Mouse (Mus musculus): ENCODE data around the gene Olfr576. TPM values are rescaled to one million over a fixed set of nuclear protein-coding genes. Genes with fewer than 3 reads are reported as not detected.

The Olfr576 gene
- polyA plus RNA-seq (2016; fragmentation: Nextera tagmentation; extraction: Ambion mirVana): not detected in 2 replicates

DNA sequence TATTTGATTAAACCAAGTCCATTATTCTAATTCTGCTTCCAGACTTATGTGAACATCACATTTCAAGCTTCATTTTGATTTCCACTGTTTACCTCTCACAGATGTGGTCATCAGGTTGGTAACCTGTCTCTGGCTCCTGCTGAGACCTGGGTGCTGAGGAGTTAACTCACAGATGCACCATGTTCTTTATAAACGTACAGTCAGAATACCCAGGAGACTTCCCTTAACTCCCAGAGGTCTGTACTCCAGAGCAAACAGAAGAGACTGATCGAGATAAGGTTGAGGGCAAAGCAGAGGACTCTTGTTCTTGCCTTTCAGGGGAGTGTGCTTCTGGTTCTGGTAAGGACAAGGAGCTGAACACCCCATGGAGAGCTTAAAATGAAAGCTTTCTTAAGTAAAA lies at the start of gene Olfr576:
TSS of gene Olfr576 (plus strand) at position 301 of the 400 bp plus-strand sequence.
- H3K4me3 ChIP-seq: no peak within 1 kb of the TSS
- H3K27me3 ChIP-seq (replicated peaks): no peaks in the 10 kb centered on the region
- 0 out of 2 replicates have a peak, but pooled peaks cover 6% of the 10 kb centered on the region for H3K4me1 ChIP-seq (replicated peaks)
- no peak for ATAC-seq (ENCODE audit: insufficient number of reproducible peaks, low FRiP score)
- no peak within 1 kb of the TSS for H3K9ac ChIP-seq
- no peak within 1 kb of the TSS for H3K27ac ChIP-seq (ENCODE audit: poor library complexity, severe bottlenecking)
- H3K4me2 ChIP-seq: no peak within 1 kb of the TSS
- no peaks in the 10 kb centered on the region for H3K36me3 ChIP-seq
- H3K9me3 ChIP-seq (replicated peaks): no peaks in the 10 kb centered on the region
- WGBS: 4% methylated on average over 2 of the region's 2 CpGs

DNA sequence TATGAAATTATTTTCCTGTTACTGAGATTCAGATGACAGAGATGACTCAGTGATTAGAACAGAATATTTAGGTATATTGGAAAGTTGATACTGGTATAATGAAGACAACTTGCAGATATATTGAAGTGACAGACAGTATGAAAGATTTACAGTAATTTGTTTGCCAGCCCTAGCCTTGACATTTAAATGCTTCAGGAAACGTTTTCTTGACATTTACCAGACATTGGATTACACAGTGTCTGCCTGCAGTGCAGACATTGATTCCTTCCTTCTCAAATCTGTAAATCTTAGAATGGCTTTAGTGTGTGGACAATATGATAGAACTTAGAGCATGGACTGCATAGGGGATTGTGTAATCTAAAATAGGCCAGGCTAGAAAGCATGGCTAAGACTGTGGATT lies 47.2 kb upstream of the Olfr576 start:
- Histone ChIP-seq H3K27ac (ENCODE audit: poor library complexity, severe bottlenecking) (no peak overlapping the region), H3K4me3 (no peak overlapping the region), H3K4me1 (replicated peaks) (0 out of 2 replicates have a peak, but pooled peaks cover 8% of the 10 kb centered on the region), H3K4me2 (no peak overlapping the region), H3K27me3 (replicated peaks) (no peaks in the 10 kb centered on the region), H3K9me3 (replicated peaks) (no peaks in the 10 kb centered on the region), H3K36me3 (no peaks in the 10 kb centered on the region), H3K9ac (no peak overlapping the region)
- no peak for ATAC-seq (ENCODE audit: insufficient number of reproducible peaks, low FRiP score)
- WGBS: 28% methylated on average over 1 of the region's 1 CpGs

DNA sequence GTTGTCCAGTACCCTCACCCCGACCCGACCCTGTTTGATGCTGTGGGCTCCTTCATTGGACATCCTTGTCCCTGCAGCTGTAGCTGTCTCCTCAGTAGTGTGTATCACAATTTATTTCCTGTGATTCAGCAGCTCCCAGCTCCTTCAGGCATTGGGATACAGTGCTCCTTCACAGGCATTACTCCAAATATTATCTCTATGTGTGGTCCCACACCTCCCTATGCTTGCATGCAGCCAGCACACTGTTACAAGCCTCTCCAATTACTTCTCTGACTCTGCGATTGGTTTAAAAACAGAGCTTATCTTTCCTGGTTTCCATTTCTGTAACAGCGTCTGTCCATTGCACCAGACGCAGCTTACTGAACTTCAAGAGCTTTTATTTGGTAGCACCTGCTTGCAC lies 46.1 kb upstream of the Olfr576 start:
- Histone ChIP-seq H3K27me3 (replicated peaks) (no peaks in the 10 kb centered on the region), H3K9ac (no peak overlapping the region), H3K4me1 (replicated peaks) (0 out of 2 replicates have a peak, but pooled peaks cover 8% of the 10 kb centered on the region), H3K4me3 (no peak overlapping the region), H3K4me2 (no peak overlapping the region), H3K27ac (ENCODE audit: poor library complexity, severe bottlenecking) (no peak overlapping the region), H3K36me3 (no peaks in the 10 kb centered on the region), H3K9me3 (replicated peaks) (no peaks in the 10 kb centered on the region)
- WGBS: 30% methylated on average over 5 of the region's 5 CpGs
- ATAC-seq (ENCODE audit: insufficient number of reproducible peaks, low FRiP score): no peak

- WGBS: 59% methylated on average over 4 of the region's 4 CpGs
- Histone ChIP-seq H3K9ac (no peak within 1 kb of the TSS), H3K4me1 (replicated peaks) (0 out of 2 replicates have a peak, but pooled peaks cover 8% of the 10 kb centered on the region), H3K4me2 (no peak within 1 kb of the TSS), H3K36me3 (no peaks in the 10 kb centered on the region), H3K9me3 (replicated peaks) (no peaks in the 10 kb centered on the region), H3K4me3 (no peak within 1 kb of the TSS), H3K27me3 (replicated peaks) (no peaks in the 10 kb centered on the region), H3K27ac (ENCODE audit: poor library complexity, severe bottlenecking) (no peak within 1 kb of the TSS)
- ATAC-seq (ENCODE audit: insufficient number of reproducible peaks, low FRiP score): no peak
Observed at GRCm38 (mm10) chr7:102917032-102917875, 45.2 kb upstream of the Olfr576 start, which contains the start of gene Olfr571. Olfr571 (minus strand) TSS chr7:102917536.

GRCm38 (mm10) chr7:102919632-102920031 lies 42.8 kb upstream of the Olfr576 start:
- Histone ChIP-seq H3K9ac (no peak overlapping the region), H3K36me3 (no peaks in the 10 kb centered on the region), H3K4me2 (no peak overlapping the region), H3K4me1 (replicated peaks) (0 out of 2 replicates have a peak, but pooled peaks cover 6% of the 10 kb centered on the region), H3K27ac (ENCODE audit: poor library complexity, severe bottlenecking) (no peak overlapping the region), H3K4me3 (no peak overlapping the region), H3K9me3 (replicated peaks) (no peaks in the 10 kb centered on the region), H3K27me3 (replicated peaks) (no peaks in the 10 kb centered on the region)
- 11% methylated on average over 1 of the region's 1 CpGs for WGBS
- peak; percentile 66 for ATAC-seq (ENCODE audit: insufficient number of reproducible peaks, low FRiP score)

DNA sequence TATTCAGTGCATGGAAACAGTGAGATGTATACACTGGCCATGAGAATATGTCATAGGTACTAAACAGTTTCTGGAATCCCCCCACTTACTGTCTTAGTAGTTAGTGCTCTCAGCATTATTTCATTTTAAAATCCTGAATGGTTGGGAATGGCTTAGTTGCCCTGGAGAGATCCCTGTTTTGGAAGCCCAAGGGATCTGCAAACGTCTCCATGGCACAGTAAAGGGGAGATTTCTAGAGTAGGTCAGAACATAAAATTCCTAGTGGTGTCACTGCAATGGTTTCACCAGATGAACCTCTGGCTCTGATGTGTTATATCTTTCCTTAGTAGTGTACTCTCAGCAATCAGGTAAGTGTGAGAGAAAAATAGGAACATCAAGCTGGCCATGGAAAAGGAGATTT lies 38.4 kb upstream of the Olfr576 start, which contains the start of gene Olfr572:
TSS of gene Olfr572 (plus strand) at position 301 of the 400 bp plus-strand sequence.
- Histone ChIP-seq H3K9ac (no peak within 1 kb of the TSS), H3K4me3 (no peak within 1 kb of the TSS), H3K36me3 (no peaks in the 10 kb centered on the region), H3K27ac (ENCODE audit: poor library complexity, severe bottlenecking) (no peak within 1 kb of the TSS), H3K27me3 (replicated peaks) (no peaks in the 10 kb centered on the region), H3K9me3 (replicated peaks) (no peaks in the 10 kb centered on the region), H3K4me2 (no peak within 1 kb of the TSS), H3K4me1 (replicated peaks) (no peaks in the 10 kb centered on the region)
- ATAC-seq (ENCODE audit: insufficient number of reproducible peaks, low FRiP score): no peak
- 51% methylated on average over 1 of the region's 1 CpGs for WGBS

DNA sequence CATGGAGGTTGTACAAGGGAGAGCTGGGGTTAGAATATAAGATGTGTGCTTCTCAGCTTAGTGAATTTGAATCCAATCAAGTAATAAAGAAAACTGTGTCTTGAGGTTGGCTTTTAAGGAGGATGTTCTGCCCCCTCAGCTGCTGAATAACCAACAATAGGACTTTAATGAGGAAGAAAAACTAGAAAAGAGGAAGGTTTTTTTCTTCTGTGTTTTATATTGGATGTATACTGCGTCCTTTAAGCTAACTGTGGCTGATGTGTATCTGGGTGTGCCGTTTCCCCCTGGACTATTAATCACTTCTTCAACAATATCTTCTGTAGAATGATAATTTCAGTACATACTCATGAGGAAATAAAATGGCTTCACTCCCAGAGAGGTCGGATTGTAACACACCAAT lies 35.4 kb upstream of the Olfr576 start:
- Histone ChIP-seq H3K9me3 (replicated peaks) (no peaks in the 10 kb centered on the region), H3K4me1 (replicated peaks) (no peaks in the 10 kb centered on the region), H3K27me3 (replicated peaks) (no peaks in the 10 kb centered on the region), H3K36me3 (no peaks in the 10 kb centered on the region), H3K4me2 (no peak overlapping the region), H3K9ac (no peak overlapping the region), H3K27ac (ENCODE audit: poor library complexity, severe bottlenecking) (no peak overlapping the region), H3K4me3 (no peak overlapping the region)
- 68% methylated on average over 3 of the region's 3 CpGs for WGBS
- no peak for ATAC-seq (ENCODE audit: insufficient number of reproducible peaks, low FRiP score)

- Histone ChIP-seq H3K9ac (no peak within 1 kb of the TSS), H3K4me3 (no peak within 1 kb of the TSS), H3K4me1 (replicated peaks) (no peaks in the 10 kb centered on the region), H3K27me3 (replicated peaks) (no peaks in the 10 kb centered on the region), H3K27ac (ENCODE audit: poor library complexity, severe bottlenecking) (no peak within 1 kb of the TSS), H3K4me2 (no peak within 1 kb of the TSS), H3K9me3 (replicated peaks) (no peaks in the 10 kb centered on the region), H3K36me3 (no peaks in the 10 kb centered on the region)
- WGBS: 82% methylated on average over 2 of the region's 2 CpGs
- no peak for ATAC-seq (ENCODE audit: insufficient number of reproducible peaks, low FRiP score)
Observed at GRCm38 (mm10) chr7:102942475-102942874, 20.0 kb upstream of the Olfr576 start, which contains the start of gene Olfr573-ps1. Olfr573-ps1 (minus strand) TSS chr7:102942575.

GRCm38 (mm10) chr7:102943417-102943816 lies 19.0 kb upstream of the Olfr576 start:
- Histone ChIP-seq H3K4me2 (no peak overlapping the region), H3K4me3 (no peak overlapping the region), H3K36me3 (no peaks in the 10 kb centered on the region), H3K9me3 (replicated peaks) (no peaks in the 10 kb centered on the region), H3K9ac (no peak overlapping the region), H3K27ac (ENCODE audit: poor library complexity, severe bottlenecking) (no peak overlapping the region), H3K4me1 (replicated peaks) (no peaks in the 10 kb centered on the region), H3K27me3 (replicated peaks) (no peaks in the 10 kb centered on the region)
- ATAC-seq (ENCODE audit: insufficient number of reproducible peaks, low FRiP score): peak; percentile 80; the same call in 1 of the 2 replicates
- WGBS: 76% methylated on average over 1 of the region's 1 CpGs

DNA sequence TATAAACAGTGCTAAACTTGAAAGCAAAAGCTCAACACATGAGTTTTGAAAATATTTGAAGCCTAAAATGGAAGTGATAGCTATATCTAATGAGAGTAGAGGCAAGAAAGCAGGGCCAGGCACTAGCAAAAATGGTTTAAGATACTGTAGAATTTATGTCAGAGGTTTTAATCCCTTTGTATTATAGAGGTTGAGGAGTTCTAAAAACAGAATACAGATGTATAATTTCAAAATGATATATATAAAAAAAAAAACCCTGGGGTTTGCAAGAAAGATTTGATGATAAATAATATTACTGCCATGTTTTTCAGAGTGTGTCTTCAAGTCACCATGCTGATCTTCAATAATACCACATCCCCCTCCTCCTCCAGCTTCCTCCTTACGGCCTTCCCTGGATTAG lies 14.3 kb upstream of the Olfr576 start, which contains the start of gene Olfr574:
TSS of gene Olfr574 (plus strand) at position 301 of the 400 bp plus-strand sequence.
- Histone ChIP-seq H3K27ac (ENCODE audit: poor library complexity, severe bottlenecking) (no peak within 1 kb of the TSS), H3K9ac (no peak within 1 kb of the TSS), H3K36me3 (no peaks in the 10 kb centered on the region), H3K4me2 (no peak within 1 kb of the TSS), H3K27me3 (replicated peaks) (no peaks in the 10 kb centered on the region), H3K4me3 (no peak within 1 kb of the TSS), H3K9me3 (replicated peaks) (no peaks in the 10 kb centered on the region), H3K4me1 (replicated peaks) (no peaks in the 10 kb centered on the region)
- whole genome bisulfite sequencing: 94% methylated on average over 1 of the region's 1 CpGs
- no peak for ATAC-seq (ENCODE audit: insufficient number of reproducible peaks, low FRiP score)

DNA sequence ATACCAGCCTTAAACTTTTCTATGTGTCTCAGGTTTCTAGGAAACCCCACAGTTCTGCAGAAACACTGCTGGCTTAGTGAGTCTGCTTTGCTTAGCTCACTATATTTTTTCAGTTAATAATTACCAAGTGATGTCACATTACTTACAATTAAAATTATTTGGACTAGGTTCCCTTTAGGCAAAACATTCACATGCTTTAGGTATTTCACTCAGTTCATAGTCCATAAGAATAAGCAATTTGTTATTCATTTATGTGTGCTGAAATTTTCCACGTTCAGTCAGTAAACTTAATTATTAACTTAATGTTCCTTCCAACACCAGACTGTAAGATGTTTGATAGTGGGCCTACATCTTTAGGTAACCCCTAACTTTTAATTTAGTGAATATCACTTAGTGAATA lies 11.7 kb upstream of the Olfr576 start:
- no peaks in the 10 kb centered on the region for H3K36me3 ChIP-seq

More for the DNA sequence above, 11.7 kb upstream of the Olfr576 start:
- no peak overlapping the region for H3K9ac ChIP-seq
- no peaks in the 10 kb centered on the region for H3K27me3 ChIP-seq (replicated peaks)
- ATAC-seq (ENCODE audit: insufficient number of reproducible peaks, low FRiP score): no peak
- H3K4me2 ChIP-seq: no peak overlapping the region
- no peaks in the 10 kb centered on the region for H3K9me3 ChIP-seq (replicated peaks)
- no peaks in the 10 kb centered on the region for H3K4me1 ChIP-seq (replicated peaks)
- 67% methylated on average over 1 of the region's 1 CpGs for WGBS
- no peak overlapping the region for H3K4me3 ChIP-seq
- H3K27ac ChIP-seq (ENCODE audit: poor library complexity, severe bottlenecking): no peak overlapping the region
